Mouse (Mus musculus): ENCODE results near the gene Dusp1. TPM values are rescaled to one million over a fixed set of nuclear protein-coding genes. Genes with fewer than 3 reads are reported as not detected.

Gene Dusp1
- total and polyA plus RNA-seq, 3 experiments = 3.5 to 9.9 (median 5.6) TPM

DNA sequence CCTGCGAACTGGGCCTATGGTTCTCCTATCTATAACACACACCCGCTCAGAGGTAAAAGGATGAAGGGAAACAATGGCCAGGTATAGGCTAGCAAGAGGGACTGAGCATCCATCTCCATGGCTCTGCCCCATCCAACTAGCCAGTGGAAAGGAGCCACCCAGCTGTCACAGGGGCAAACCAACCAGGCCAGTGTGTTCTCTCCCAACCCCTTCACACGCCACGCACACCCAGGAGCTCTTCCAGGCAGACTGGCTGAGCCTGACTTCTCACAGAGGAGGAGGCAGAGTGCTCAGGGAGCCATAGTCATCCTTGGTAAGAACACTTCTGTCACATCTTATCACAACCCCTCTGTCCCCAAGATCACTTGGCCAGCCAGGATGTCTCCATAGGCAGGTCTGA, 74.0 kb downstream of the Dusp1 start:
- TF ChIP-seq POLR2A (IDR thresholded peaks at IDR 0.05; ENCODE audit: low read depth, low read length) (no peak), EP300 (IDR thresholded peaks at IDR 0.05; ENCODE audit: low read length) (no peak), NELFE (IDR thresholded peaks at IDR 0.05; ENCODE audit: low read depth, low read length) (no peak)
- H3K36me3 ChIP-seq (replicated peaks in 1 of 2; ENCODE audit: control insufficient read depth in 1 of 2, insufficient read depth in 1 of 2, low read length in 1 of 2) = no peaks in the 10 kb centered on the region
- in situ Hi-C loops (cut with MboI; ENCODE audit: low pct_ligation_motif_present, low pct_unique_long_range_greater_than_20kb, low sequenced_read_pairs) (no loop called here), dilution Hi-C loops (cut with MboI; ENCODE audit: extremely low pct_ligation_motif_present, extremely low pct_unique_long_range_greater_than_20kb, low sequenced_read_pairs) (no loop called here)
- H3K9me3 ChIP-seq (replicated peaks; ENCODE audit: low read length) = peaks cover 9% of the 10 kb centered on the region
- DNase-seq (ENCODE audit: extremely low read depth) = no peak
- H3K4me1 ChIP-seq (ENCODE audit: control insufficient read depth in 1 of 2, insufficient read depth in 2 of 2) = peaks cover 0 to 3% of the 10 kb centered on the region in 2 experiments; a peak in 1 of 4 replicates
- no peak overlapping the region for H3K27ac ChIP-seq (ENCODE audit: insufficient read depth, low read depth)
- H3K4me2 ChIP-seq (ENCODE audit: insufficient read depth, low read depth, poor library complexity, severe bottlenecking) = no peak overlapping the region
- peaks cover 5% of the 10 kb centered on the region for H3K27me3 ChIP-seq (replicated peaks)
- no peaks in the 10 kb centered on the region for H3K79me2 ChIP-seq (replicated peaks; ENCODE audit: control insufficient read depth, extremely low read depth, insufficient read depth, poor library complexity, severe bottlenecking)
- no peak overlapping the region for H3K4me3 ChIP-seq (replicated peaks in 1 of 3; ENCODE audit: low read depth in 2 of 3, low read length in 2 of 3, poor library complexity in 1 of 3)
- no peak overlapping the region for H3K9ac ChIP-seq (ENCODE audit: insufficient read depth, low read depth)

DNA sequence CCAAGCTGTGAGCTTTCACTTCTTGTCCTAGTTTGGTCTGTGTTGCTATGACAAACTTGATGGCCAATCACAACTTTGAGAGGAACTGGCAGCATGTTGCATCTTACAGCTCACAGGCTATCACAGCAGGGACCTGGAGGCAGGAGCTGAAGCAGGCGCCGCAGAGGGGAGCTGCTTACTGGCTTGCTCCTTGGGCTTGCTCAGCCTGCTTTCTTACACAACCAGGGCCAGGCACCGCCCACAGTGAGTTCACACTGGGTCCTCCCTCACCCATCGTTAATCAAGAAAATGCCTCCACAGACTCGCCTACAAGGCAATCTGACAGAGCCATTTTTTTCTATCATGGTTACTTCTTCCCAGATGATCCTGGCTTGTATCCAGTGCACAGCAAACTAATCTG, 74.7 kb downstream of the Dusp1 start:
- dilution Hi-C loops (cut with MboI; ENCODE audit: extremely low pct_ligation_motif_present, extremely low pct_unique_long_range_greater_than_20kb, low sequenced_read_pairs) (no loop called here), in situ Hi-C loops (cut with MboI; ENCODE audit: low pct_ligation_motif_present, low pct_unique_long_range_greater_than_20kb, low sequenced_read_pairs) (no loop called here)
- no peak overlapping the region for H3K4me2 ChIP-seq (ENCODE audit: insufficient read depth, low read depth, poor library complexity, severe bottlenecking)
- peaks cover 0 to 3% of the 10 kb centered on the region in 2 experiments; a peak in 1 of 4 replicates for H3K4me1 ChIP-seq (ENCODE audit: control insufficient read depth in 1 of 2, insufficient read depth in 2 of 2)
- no peak overlapping the region for H3K27ac ChIP-seq (ENCODE audit: insufficient read depth, low read depth)
- H3K9ac ChIP-seq (ENCODE audit: insufficient read depth, low read depth) = no peak overlapping the region
- no peaks in the 10 kb centered on the region for H3K36me3 ChIP-seq (replicated peaks in 1 of 2; ENCODE audit: control insufficient read depth in 1 of 2, insufficient read depth in 1 of 2, low read length in 1 of 2)
- no peak overlapping the region for H3K4me3 ChIP-seq (replicated peaks in 1 of 3; ENCODE audit: low read depth in 2 of 3, low read length in 2 of 3, poor library complexity in 1 of 3)
- H3K9me3 ChIP-seq (replicated peaks; ENCODE audit: low read length) = peaks cover 3% of the 10 kb centered on the region
- TF ChIP-seq JUND (conservative IDR thresholded peaks at IDR 0.05; ENCODE audit: low read depth, low read length) (no peak), RAD21 (IDR thresholded peaks at IDR 0.05; ENCODE audit: low read depth, low read length) (no peak), POLR2A (IDR thresholded peaks at IDR 0.05; ENCODE audit: low read depth, low read length) (no peak), MAZ (IDR thresholded peaks at IDR 0.05; ENCODE audit: low read depth, low read length) (no peak), POLR2AphosphoS2 (IDR thresholded peaks at IDR 0.05; ENCODE audit: low read depth, low read length) (no peak), MAX (IDR thresholded peaks at IDR 0.05; ENCODE audit: low read length) (no peak), CHD2 (IDR thresholded peaks at IDR 0.05; ENCODE audit: low read length) (no peak), TBP (conservative IDR thresholded peaks at IDR 0.05; ENCODE audit: low read depth, low read length) (no peak), USF1 (IDR thresholded peaks at IDR 0.05; ENCODE audit: low read depth, low read length) (no peak), KAT2A (IDR thresholded peaks at IDR 0.05; ENCODE audit: insufficient replicate concordance, low read length) (no peak), GABPA (IDR thresholded peaks at IDR 0.05; ENCODE audit: insufficient replicate concordance, low read depth, low read length) (no peak), NRF1 (IDR thresholded peaks at IDR 0.05; ENCODE audit: low read depth, low read length) (no peak), ZKSCAN1 (IDR thresholded peaks at IDR 0.05; ENCODE audit: borderline replicate concordance, low read depth, low read length) (no peak), ZNF384 (IDR thresholded peaks at IDR 0.05; ENCODE audit: low read depth, low read length) (no peak), IRF4 (IDR thresholded peaks at IDR 0.05; ENCODE audit: low read depth, low read length) (no peak)
- peaks cover 5% of the 10 kb centered on the region for H3K27me3 ChIP-seq (replicated peaks)
- DNase-seq (ENCODE audit: extremely low read depth) = no peak
- no peaks in the 10 kb centered on the region for H3K79me2 ChIP-seq (replicated peaks; ENCODE audit: control insufficient read depth, extremely low read depth, insufficient read depth, poor library complexity, severe bottlenecking)
